Mouse (Mus musculus) ES-Bruce4 (cell line): ENCODE measurements around the gene Rnf146. TPM values are rescaled to one million over a fixed set of nuclear protein-coding genes. Genes with fewer than 3 reads are reported as not detected.
"Not testable (repeated sequence)": the region's sequence is repeated elsewhere in the genome, so short reads cannot be mapped to it uniquely, and the experiment has no call there.

Experiments used
- H3K27ac ChIP-seq: 2 replicates; pipeline ENCODE4 v1.5.1; 2012; ENCODE audit warnings: low read length, inconsistent platforms; ENCODE audit not compliant: insufficient read depth
- H3K27me3 ChIP-seq: 2 replicates; pipeline ENCODE4 v1.6.1; 2012; ENCODE audit warnings: mild to moderate bottlenecking, low read length, inconsistent platforms; ENCODE audit not compliant: control insufficient read depth, poor library complexity, insufficient read depth, severe bottlenecking
- H3K36me3 ChIP-seq: 2 replicates; pipeline ENCODE4 v1.6.1; 2012; ENCODE audit warnings: inconsistent platforms, mild to moderate bottlenecking, low read length, moderate library complexity; ENCODE audit not compliant: control insufficient read depth, poor library complexity, insufficient read depth, severe bottlenecking
- H3K4me1 ChIP-seq: one replicate; pipeline ENCODE4 v1.8.1; 2011; ENCODE audit warnings: low read length; ENCODE audit not compliant: control insufficient read depth, insufficient read depth
- H3K4me3 ChIP-seq: 2 replicates; pipeline ENCODE4 v1.5.1; 2011; ENCODE audit warnings: low read depth, mild to moderate bottlenecking, low read length
- H3K9ac ChIP-seq: 2 replicates; pipeline ENCODE4 v1.6.1; 2012; ENCODE audit warnings: low read depth, mild to moderate bottlenecking, inconsistent platforms; ENCODE audit not compliant: poor library complexity, severe bottlenecking
- H3K9me3 ChIP-seq: replicated peaks from 2 replicates; pipeline ENCODE4 v1.6.1; 2012; ENCODE audit warnings: mild to moderate bottlenecking, low read length, inconsistent platforms; ENCODE audit not compliant: control insufficient read depth, poor library complexity, insufficient read depth, severe bottlenecking
- CTCF ChIP-seq: IDR thresholded peaks from one replicate; pipeline ENCODE4 v1.8.1; 2011; ENCODE audit warnings: low read depth, low read length
- EP300 ChIP-seq: IDR thresholded peaks from 2 replicates; pipeline ENCODE4 v1.6.1; 2011; ENCODE audit warnings: low read depth, low read length; ENCODE audit not compliant: insufficient read depth
- POLR2A ChIP-seq: IDR thresholded peaks from one replicate; pipeline ENCODE4 v1.8.1; 2011; ENCODE audit warnings: low read length; ENCODE audit not compliant: insufficient read depth
- polyA plus RNA-seq: library from polyadenylated mRNA; stranded (reverse); fragments of >200 nt; gene quantifications from 2 replicates; pipeline ENCODE4 v1.2.4, GENCODE M21; 2011; ENCODE audit warnings: low read depth; ENCODE audit not compliant: missing spikeins, insufficient read depth, insufficient read length

The Rnf146 gene
- polyA plus RNA-seq = 29.1 and 31.1 TPM in 2 replicates

- peak within 1 kb of the TSS; percentile 100 for H3K4me3 ChIP-seq
- H3K9ac ChIP-seq = peak within 1 kb of the TSS; percentile 94
- no peaks in the 10 kb centered on the region for H3K4me1 ChIP-seq
- TF ChIP-seq CTCF = no peak
- TF ChIP-seq EP300 = no peak
- no peak for TF ChIP-seq POLR2A
- no peaks in the 10 kb centered on the region for H3K27me3 ChIP-seq
- H3K9me3 ChIP-seq = no peaks in the 10 kb centered on the region
- H3K36me3 ChIP-seq = no peaks in the 10 kb centered on the region
- 0 out of 2 replicates have a peak within 1 kb of the TSS, but pooled peaks have one; percentile 41 for H3K27ac ChIP-seq
Observed at GRCm38 (mm10) chr10:29362197-29362900, at the start of gene Rnf146. Rnf146 (minus strand) TSS chr10:29362442.

DNA sequence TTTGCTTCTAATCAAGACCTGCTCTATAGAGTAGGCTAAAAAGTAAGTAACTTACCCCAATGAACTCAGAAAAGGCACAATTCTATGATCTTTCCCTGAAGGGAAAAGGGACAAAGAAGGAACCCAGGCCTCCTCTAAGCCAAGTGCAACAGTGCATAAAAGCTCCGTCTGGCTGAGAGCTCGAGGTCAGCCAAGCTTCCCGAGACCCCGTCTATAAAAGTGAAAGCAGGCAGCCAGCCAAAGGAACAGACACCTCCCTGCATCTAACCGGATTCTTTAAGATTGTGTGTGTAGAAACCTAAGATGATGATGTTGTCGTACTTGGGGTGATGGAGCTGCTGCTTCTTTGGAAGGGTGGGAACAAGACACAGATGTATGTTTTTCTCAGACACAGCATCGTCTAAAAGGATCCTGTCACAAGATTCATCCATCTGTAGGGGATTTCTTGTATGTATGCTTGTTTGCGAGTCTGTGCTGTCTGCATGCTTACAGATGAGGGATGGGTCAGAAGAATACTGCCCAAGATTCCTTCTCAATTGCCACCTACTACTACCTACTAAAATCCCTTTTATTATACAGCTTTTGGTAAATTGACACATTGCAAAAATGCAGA, 40.5 kb upstream of the Rnf146 start:
- no peaks in the 10 kb centered on the region for H3K4me1 ChIP-seq
- H3K27me3 ChIP-seq = no peaks in the 10 kb centered on the region
- H3K9ac ChIP-seq = no peak overlapping the region
- H3K9me3 ChIP-seq = no peaks in the 10 kb centered on the region
- H3K27ac ChIP-seq = no peak overlapping the region
- TF ChIP-seq POLR2A (no peak), EP300 (no peak), CTCF (no peak)
- no peaks in the 10 kb centered on the region for H3K36me3 ChIP-seq
- no peak overlapping the region for H3K4me3 ChIP-seq

- not testable (repeated sequence) for H3K36me3 ChIP-seq, H3K27ac ChIP-seq, H3K9ac ChIP-seq, H3K9me3 ChIP-seq, H3K4me3 ChIP-seq, H3K4me1 ChIP-seq, H3K27me3 ChIP-seq
- peak; percentile 18 for TF ChIP-seq CTCF
Observed at GRCm38 (mm10) chr10:29394890-29395289, 32.6 kb upstream of the Rnf146 start.

GRCm38 (mm10) chr10:29381558-29381957, 19.3 kb upstream of the Rnf146 start:
- Histone ChIP-seq H3K27me3 (no peaks in the 10 kb centered on the region), H3K9ac (no peak overlapping the region), H3K4me1 (no peaks in the 10 kb centered on the region), H3K36me3 (no peaks in the 10 kb centered on the region), H3K4me3 (no peak overlapping the region), H3K9me3 (no peaks in the 10 kb centered on the region), H3K27ac (no peak overlapping the region)
- TF ChIP-seq POLR2A = no peak
- no peak for TF ChIP-seq EP300
- TF ChIP-seq CTCF = no peak

GRCm38 (mm10) chr10:29374065-29374464, 11.8 kb upstream of the Rnf146 start:
- Histone ChIP-seq H3K36me3 (no peaks in the 10 kb centered on the region), H3K27ac (no peak overlapping the region), H3K4me1 (no peaks in the 10 kb centered on the region), H3K9me3 (no peaks in the 10 kb centered on the region), H3K9ac (no peak overlapping the region), H3K4me3 (no peak overlapping the region), H3K27me3 (no peaks in the 10 kb centered on the region)
- TF ChIP-seq POLR2A (no peak), CTCF (no peak), EP300 (no peak)

DNA sequence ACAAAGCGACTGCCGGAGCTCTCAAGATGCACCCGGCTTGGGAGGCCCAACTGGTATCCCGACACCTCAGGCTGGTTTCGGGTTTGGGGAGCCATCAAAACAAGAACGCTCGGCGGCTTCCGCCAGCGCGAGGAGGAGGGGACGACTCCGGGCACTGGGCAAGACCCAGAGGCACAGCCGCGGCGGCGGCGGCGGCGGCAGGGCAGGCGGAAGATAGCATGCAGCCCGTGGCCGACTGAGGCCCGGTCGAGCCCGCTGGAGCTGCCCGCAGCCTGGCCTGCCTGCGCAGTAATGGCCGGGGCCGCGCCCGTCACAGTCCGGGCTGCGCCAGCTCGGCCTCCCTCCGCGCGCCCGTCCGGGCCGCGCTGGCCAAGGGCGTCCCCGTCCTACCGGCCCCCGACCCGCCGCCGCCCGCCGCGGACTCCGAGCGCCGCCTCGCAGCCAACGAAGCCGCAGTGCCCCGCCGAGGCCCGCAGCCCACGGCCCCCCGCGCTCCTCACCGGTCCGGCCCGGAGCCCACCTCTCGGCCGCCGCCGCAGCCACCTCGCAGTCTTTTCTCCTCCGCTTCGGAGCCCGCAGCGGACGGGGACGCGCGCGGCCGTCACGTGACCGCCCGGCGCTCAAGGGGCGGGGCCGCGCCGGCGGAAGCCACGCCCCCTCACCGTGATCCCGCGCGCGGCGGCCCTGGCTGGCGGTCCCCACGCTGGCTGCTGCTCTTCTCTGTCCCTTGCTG, 612 bp downstream of the Rnf146 start:
- Histone ChIP-seq H3K27me3 (no peaks in the 10 kb centered on the region), H3K9me3 (no peaks in the 10 kb centered on the region), H3K36me3 (no peaks in the 10 kb centered on the region), H3K27ac (0 out of 2 replicates have a peak overlapping the region, but pooled peaks have one; percentile 41), H3K9ac (peak overlapping the region; percentile 94), H3K4me1 (no peaks in the 10 kb centered on the region), H3K4me3 (peak overlapping the region; percentile 100)
- TF ChIP-seq CTCF (no peak), EP300 (no peak), POLR2A (peak; percentile 91)
